Mouse (Mus musculus): ENCODE measurements at regions not wholly inside any gene's neighbourhood (a gene's known extent, or its start where the extent isn't known, plus 50 kb on each side); places are given as distances from the start of the nearest gene placed in this dataset.
A peak's percentile ranks its signal among the peaks of the same experiment; 100 is the strongest.
"Not testable (repeated sequence)": the region's sequence is repeated elsewhere in the genome, so short reads cannot be mapped to it uniquely, and the experiment has no call there.

DNA sequence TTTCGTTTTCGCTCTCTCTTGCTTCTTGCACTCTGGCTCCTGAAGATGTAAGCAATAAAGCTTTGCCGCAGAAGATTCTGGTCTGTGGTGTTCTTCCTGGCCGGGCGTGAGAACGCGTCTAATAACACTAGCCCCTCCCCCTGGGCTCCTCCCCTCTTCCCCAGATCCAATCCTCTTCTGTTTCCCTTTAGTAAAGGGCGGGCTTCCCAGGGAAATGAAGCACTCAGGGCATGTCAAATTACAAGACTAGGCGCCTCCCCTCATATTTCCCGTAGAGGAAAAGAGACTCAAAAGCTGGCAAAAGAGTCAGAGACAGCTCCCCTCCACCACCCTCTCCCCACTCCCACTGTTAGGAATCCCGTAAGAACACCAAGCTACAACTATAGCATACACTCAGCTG is 65.3 kb upstream of the Mdm1 start:
- not testable (repeated sequence) for H3K4me3 ChIP-seq (replicated peaks); H3K27me3 ChIP-seq; H3K4me2 ChIP-seq; H3K9me3 ChIP-seq (replicated peaks); H3K36me3 ChIP-seq; H3K9ac ChIP-seq; ATAC-seq (replicated peaks; ENCODE audit: low FRiP score); H3K4me1 ChIP-seq; H3K27ac ChIP-seq
- WGBS, result 94% methylated on average over 9 of the region's 11 CpGs

DNA sequence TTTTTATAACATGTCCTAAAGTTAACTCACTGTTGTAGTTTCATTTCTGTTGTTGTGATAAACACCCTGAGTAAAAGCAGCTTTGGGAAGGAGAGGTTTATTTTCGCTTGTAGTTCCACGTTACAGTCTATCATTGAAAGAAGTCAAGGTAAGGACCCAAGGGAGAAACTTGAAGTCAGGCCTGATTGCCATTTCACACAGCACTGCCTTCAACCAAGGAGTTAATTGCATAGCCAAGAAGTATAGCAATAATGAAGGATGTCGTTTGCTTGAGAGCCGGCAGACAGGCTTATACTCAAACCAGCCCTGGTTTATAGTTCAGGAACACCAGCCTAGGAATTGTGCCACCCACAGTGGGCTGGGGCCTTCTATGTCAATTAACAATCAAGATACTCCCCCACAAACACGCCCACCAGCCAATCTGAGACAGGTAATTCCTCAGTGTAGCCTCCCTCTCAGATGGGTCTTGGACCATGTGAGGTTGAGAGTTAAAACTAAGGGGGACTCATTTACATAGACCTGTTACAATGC is 59.9 kb upstream of the Mdm1 start:
- no peak overlapping the region for H3K4me3 ChIP-seq (replicated peaks)
- no peaks in the 10 kb centered on the region for H3K27me3 ChIP-seq
- WGBS, result 85% methylated on average over 5 of the region's 5 CpGs
- no peak overlapping the region for H3K27ac ChIP-seq
- no peak overlapping the region for H3K4me2 ChIP-seq
- no peak overlapping the region for H3K9ac ChIP-seq
- no peak for ATAC-seq (replicated peaks; ENCODE audit: low FRiP score)
- H3K4me1 ChIP-seq, result no peaks in the 10 kb centered on the region
- H3K9me3 ChIP-seq (replicated peaks), result peaks cover under 1% of the 10 kb centered on the region; the same call in 1 of the 2 replicates
- H3K36me3 ChIP-seq, result no peaks in the 10 kb centered on the region

DNA sequence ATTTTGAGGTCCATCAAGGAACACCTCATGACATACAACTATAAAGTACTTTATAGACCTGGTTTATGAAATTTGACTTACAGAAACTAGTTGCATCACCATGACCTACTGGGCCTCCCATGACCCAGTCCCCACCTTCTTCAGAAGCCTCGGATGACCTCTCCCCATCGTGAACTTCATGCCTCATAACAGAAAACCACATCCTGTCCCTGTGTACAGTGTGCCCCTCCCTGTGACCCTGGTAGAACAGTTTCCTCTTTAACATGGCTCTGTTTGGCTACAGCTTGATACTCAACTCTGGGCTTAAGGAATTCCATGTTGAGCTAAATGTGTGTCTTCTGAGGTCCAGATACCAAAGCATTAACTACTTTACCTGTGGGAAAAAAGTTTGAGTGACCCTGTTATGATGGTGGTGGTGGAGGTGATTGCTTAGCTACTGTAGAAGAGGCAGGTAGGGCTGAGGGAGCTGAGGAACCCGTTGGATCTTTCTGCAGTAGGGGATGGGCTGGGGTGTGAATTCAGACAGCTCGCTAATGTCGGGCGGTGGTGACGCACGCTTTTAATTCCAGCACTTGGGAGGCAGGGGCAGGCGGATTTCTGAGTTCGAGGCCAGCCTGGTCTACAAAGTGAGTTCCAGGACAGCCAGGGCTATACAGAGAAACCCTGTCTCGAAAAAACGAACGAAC is 58.4 kb upstream of the Mdm1 start:
- ATAC-seq (replicated peaks; ENCODE audit: low FRiP score), result no peak
- H3K9ac ChIP-seq, result no peak overlapping the region
- H3K27me3 ChIP-seq, result no peaks in the 10 kb centered on the region
- no peak overlapping the region for H3K4me3 ChIP-seq (replicated peaks)
- no peaks in the 10 kb centered on the region for H3K36me3 ChIP-seq
- H3K4me2 ChIP-seq, result no peak overlapping the region
- no peaks in the 10 kb centered on the region for H3K9me3 ChIP-seq (replicated peaks)
- WGBS, result 92% methylated on average over 13 of the region's 13 CpGs
- peaks cover 7% of the 10 kb centered on the region for H3K4me1 ChIP-seq
- no peak overlapping the region for H3K27ac ChIP-seq

DNA sequence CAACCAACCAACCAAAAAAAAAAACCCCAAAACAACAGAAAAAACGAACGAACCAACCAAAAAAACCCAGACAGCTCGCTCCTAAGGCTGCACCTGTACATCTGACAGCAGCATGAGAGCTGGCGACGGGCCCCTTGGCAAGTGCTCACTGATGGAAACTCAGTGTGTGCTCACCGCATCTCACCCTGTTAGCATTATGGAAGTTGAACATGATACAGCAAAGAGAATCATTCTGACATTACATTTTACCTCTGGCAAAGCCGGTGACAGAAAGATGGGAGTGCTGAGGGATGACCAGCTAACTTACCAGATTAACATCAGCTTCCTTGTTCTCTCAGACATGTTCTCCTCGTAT is 57.9 kb upstream of the Mdm1 start:
- Histone ChIP-seq H3K9ac (no peak overlapping the region), H3K36me3 (no peaks in the 10 kb centered on the region), H3K9me3 (replicated peaks) (no peaks in the 10 kb centered on the region), H3K27me3 (no peaks in the 10 kb centered on the region), H3K4me1 (peaks cover 7% of the 10 kb centered on the region), H3K4me2 (no peak overlapping the region), H3K4me3 (replicated peaks) (no peak overlapping the region), H3K27ac (no peak overlapping the region)
- ATAC-seq (replicated peaks; ENCODE audit: low FRiP score), result no peak
- WGBS, result 91% methylated on average over 8 of the region's 8 CpGs

DNA sequence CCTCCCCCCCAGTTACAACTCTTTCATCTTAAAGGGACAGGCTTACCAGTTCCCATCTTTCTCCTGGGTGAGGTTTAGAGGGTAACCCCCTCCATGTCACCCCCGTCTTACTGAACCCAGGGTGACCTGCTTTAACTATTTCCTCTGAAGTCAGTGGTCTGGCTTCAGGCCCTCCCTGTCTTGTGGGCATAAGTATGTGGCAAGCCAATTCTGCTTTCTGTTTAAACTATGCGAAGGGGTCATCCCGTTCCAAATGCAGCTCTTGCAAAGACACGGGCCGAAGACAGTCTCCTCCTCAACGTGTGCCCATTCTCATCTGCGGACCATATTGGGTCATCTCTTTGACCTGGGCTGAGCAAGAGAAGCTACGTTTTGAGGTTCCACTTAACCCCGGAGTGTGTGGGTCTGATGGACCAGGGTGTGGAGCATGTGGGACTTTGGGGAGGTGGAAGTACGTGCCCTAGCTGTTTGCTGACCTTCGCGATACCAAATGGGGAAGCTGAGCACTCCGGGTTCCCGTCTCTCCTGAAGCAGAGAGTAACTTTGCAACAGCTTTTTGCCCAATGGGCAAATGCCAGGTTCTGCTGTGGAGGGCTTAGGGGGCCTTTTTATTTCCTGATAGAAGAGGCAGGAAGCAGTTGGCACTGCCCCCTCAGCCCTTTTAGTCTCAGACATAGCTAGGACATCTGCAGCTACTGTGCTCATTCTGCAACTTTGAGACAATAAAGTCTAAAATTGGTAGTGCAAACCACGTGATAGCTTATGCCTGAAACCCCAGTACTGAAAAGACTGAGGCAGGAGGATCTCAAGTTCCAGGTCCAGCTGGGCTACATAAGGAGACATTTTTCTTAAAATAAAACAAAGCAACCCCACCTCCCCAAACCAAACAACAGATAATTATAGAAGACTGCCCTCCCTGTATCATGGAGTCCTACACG is 56.3 kb upstream of the Mdm1 start:
- ATAC-seq (replicated peaks; ENCODE audit: low FRiP score), result no peak
- H3K4me2 ChIP-seq, result no peak overlapping the region
- no peak overlapping the region for H3K4me3 ChIP-seq (replicated peaks)
- no peak overlapping the region for H3K9ac ChIP-seq
- no peaks in the 10 kb centered on the region for H3K36me3 ChIP-seq
- 90% methylated on average over 16 of the region's 16 CpGs for WGBS
- no peaks in the 10 kb centered on the region for H3K27me3 ChIP-seq
- H3K9me3 ChIP-seq (replicated peaks), result no peaks in the 10 kb centered on the region
- H3K4me1 ChIP-seq, result peaks cover 7% of the 10 kb centered on the region
- no peak overlapping the region for H3K27ac ChIP-seq

DNA sequence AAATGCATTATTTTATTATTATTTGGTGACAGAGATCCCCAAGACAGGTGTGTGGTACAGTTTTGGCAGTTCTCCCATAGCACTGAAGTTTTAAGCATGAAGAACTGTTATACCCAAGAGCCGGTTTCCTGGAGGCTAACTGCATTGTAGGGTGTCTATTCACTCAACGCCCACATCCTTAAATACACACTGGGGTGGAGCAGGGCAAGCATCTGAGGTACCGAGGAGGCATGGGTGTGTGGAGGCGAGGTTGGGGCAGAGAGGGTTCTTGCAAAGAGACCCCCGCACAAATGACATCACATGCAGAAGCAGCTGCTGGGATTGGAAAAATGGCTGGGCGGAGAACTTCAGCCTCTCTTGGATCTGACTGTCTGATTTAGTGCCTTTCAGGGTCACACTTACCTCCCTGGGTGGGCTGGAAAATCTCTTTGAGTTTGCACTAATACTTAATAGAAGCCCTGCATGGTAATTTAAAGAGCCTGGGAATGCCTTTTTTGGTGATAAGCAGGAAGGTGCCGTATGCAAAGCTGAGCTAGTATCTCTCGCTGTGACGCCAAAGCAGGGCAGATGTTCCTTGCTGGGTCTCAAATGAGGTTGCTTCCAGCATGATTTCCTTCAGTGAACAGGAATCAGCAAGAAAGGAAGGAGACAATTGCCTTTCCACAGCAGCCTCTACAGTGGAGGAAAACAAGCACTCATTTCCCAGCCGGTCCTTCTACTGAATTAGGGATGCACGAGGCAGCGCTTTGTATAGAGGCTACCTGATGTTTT is 53.9 kb upstream of the Mdm1 start:
- no peaks in the 10 kb centered on the region for H3K27me3 ChIP-seq
- H3K36me3 ChIP-seq, result no peaks in the 10 kb centered on the region
- ATAC-seq (replicated peaks; ENCODE audit: low FRiP score), result no peak
- no peak overlapping the region for H3K9ac ChIP-seq
- WGBS, result 25% methylated on average over 12 of the region's 12 CpGs
- H3K27ac ChIP-seq, result no peak overlapping the region
- no peaks in the 10 kb centered on the region for H3K9me3 ChIP-seq (replicated peaks)
- 0 out of 2 replicates have a peak overlapping the region, but pooled peaks have one; percentile 7 for H3K4me2 ChIP-seq
- H3K4me1 ChIP-seq, result peaks cover 7% of the 10 kb centered on the region
- no peak overlapping the region for H3K4me3 ChIP-seq (replicated peaks)

DNA sequence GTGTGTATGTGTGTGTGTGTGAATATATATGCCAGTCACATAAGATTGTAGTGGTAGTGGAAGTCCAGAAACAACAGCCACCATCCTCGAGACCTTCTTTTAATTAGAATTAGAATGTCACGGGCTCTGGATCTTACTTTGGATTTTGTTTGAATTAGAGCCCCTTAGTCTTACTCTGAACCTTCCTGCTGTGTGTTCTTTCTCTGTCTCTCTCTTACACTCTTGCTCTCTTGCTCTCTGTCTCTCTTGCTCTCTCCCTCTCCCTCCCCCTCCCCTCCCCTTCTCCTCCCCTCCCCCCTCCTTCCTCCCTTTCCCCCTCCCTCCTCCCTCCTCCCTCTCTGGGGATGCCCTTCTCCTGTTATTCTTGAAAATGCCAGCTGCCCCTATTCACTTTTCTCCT is 53.1 kb upstream of the Mdm1 start:
- Histone ChIP-seq H3K27ac (no peak overlapping the region), H3K4me2 (no peak overlapping the region), H3K36me3 (no peaks in the 10 kb centered on the region), H3K4me1 (peaks cover 11% of the 10 kb centered on the region), H3K9ac (no peak overlapping the region), H3K9me3 (replicated peaks) (no peaks in the 10 kb centered on the region), H3K4me3 (replicated peaks) (no peak overlapping the region), H3K27me3 (no peaks in the 10 kb centered on the region)
- no peak for ATAC-seq (replicated peaks; ENCODE audit: low FRiP score)
- WGBS, result 41% methylated on average over 2 of the region's 2 CpGs

DNA sequence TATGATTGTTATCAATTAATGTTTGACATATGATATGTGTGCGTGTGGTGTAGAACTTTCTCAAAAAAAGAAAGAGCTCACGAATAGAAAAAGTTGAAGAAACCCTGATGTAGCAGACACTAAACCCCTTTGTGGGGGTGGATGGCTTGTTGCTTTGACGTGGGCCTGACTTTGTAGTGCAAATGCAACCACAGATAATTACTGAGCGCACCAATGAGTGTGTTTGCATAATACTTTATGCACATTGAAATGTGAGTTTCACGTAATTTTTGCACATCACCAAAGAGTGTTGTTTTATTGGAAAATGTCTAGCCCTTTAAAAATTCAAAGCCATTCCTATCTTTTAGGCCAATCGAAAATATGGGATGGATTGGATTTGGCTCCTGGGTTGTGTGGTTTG is 51.7 kb upstream of the Mdm1 start:
- Histone ChIP-seq H3K4me3 (replicated peaks) (no peak overlapping the region), H3K27me3 (no peaks in the 10 kb centered on the region), H3K36me3 (no peaks in the 10 kb centered on the region), H3K9ac (no peak overlapping the region), H3K9me3 (replicated peaks) (no peaks in the 10 kb centered on the region), H3K4me1 (peaks cover 16% of the 10 kb centered on the region), H3K27ac (no peak overlapping the region), H3K4me2 (no peak overlapping the region)
- ATAC-seq (replicated peaks; ENCODE audit: low FRiP score), result no peak
- WGBS, result 87% methylated on average over 6 of the region's 6 CpGs

DNA sequence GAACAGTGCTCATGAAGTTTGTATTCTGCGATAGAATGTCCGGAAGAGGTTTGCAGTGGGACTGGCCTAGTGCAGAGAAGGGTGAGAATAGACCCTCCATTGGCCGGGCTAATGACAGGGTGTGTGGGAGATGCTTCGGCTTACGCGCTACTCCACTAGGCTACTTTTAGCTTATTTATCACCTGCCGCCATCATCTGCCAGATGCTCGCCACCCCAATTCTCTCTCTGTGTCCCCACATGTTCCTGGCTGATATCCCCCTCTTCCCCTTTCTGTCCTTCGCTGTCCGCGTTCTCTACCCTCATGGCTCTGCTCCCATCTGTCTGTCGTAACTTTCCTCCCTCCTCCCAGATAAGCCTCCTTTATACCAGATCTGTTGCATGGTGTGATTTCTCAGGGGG is 50.1 kb upstream of the Mdm1 start:
- 91% methylated on average over 12 of the region's 12 CpGs for WGBS
- no peaks in the 10 kb centered on the region for H3K9me3 ChIP-seq (replicated peaks)
- peaks cover 16% of the 10 kb centered on the region for H3K4me1 ChIP-seq
- no peak overlapping the region for H3K4me2 ChIP-seq
- H3K27ac ChIP-seq, result no peak overlapping the region
- no peaks in the 10 kb centered on the region for H3K36me3 ChIP-seq
- no peak overlapping the region for H3K9ac ChIP-seq
- H3K4me3 ChIP-seq (replicated peaks), result no peak overlapping the region
- no peaks in the 10 kb centered on the region for H3K27me3 ChIP-seq
- ATAC-seq (replicated peaks; ENCODE audit: low FRiP score), result no peak
